Mouse (Mus musculus): Measurements from ENCODE around the gene Ccdc91. TPM values are rescaled to one million over a fixed set of nuclear protein-coding genes. Genes with fewer than 3 reads are reported as not detected.

Ccdc91 gene
- total RNA-seq (2021): 10 to 100 TPM; 30.3 to 30.7 TPM

DNA sequence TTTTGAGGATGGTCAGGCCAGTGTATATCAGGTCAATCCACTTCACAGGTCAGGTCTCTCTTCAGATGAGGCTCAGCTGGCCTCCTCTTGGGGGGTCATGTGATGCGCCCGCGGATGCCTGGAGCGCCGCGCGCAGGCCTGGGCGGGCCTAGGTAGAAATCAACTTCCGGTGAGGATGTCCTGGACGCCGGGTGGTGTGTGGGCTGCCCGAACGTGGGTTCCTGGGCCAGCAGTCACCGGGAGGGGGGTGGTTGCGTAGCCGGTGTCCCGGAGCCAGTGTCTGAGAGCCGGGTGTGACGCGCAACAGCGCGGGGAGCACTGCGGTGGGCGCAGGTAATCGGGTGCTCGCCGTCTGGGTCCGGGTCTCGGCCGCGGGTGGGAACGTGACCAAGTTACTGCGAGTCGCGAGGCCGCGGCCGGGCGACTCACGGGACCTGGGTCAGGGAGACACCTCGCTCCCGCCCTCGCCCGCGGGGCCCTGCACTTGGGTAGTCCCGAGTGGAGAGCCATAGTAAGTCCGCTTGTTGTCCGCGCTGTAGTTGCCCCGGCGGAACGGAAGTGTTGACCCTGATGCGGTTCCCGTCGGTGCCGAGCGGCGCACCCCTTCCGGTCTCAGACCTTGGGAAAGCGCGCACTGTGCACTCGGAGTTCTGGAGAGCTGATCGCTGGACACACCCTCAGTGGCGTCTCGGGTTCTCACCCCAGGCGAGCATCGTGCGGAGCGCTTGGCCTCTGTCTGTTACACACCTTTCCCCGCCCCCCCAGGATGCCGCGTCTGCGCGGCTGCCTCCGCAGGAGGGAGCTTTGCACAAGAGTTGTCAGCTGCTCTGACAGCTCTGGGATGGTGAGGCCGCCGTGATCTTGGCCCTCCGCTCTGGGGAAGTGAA is at the start of gene Ccdc91:
Gene Ccdc91 (plus strand): TSS at position 102 of the 887 bp plus-strand sequence.
- peak; percentile 88 to 90 for DNase-seq (ENCODE audit: extremely low spot score in 1 of 2, low spot score in 1 of 2)

DNA sequence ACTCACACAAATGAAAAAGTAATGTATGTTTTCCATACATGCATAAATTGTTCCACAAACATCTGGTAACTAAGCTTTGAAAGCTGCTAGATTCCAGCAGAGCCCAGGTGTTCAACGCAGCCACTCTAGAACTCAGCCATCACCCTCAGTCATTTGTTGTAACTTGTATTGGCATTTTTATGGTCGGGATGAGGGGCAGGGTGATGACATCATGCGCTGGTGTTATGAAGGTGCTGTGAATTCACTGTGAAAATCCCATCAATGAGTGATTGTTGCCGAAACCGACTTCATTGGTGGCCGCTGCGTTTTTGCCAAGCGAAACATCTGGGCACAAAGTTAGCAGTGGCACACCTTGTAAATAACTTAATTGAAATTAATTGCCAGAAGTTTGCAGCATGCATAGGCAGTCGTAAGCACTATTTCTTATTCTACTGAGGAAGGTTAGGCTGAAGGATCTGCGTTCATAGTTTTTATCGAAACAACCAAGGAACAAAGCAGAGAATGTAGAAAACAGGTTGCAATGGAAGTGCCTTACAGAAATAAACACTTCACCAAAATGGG is 48.6 kb upstream of the Ccdc91 start:
- DNase-seq (ENCODE audit: extremely low spot score in 1 of 2, low spot score in 1 of 2): no peak

DNA sequence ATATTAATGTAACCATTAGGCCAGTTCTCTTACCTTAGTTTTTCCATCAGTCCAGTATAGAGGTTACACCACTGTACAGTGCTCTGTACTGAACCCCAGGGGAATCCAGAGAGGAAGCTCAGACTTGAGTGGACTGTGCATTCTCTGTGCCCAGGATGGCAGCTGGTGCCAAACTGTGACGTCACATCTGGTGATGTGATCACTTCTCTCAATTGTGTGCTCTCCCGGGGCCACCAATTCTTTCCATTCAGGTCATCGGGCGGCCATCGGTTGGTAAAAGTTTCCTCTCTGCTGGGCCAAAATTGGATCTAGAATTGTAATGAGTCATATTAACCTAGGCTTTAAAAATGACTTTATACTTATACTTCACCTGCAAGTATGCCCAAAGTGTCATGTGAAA is 19.9 kb upstream of the Ccdc91 start:
- DNase-seq (ENCODE audit: extremely low spot score in 1 of 2, low spot score in 1 of 2): no peak

DNA sequence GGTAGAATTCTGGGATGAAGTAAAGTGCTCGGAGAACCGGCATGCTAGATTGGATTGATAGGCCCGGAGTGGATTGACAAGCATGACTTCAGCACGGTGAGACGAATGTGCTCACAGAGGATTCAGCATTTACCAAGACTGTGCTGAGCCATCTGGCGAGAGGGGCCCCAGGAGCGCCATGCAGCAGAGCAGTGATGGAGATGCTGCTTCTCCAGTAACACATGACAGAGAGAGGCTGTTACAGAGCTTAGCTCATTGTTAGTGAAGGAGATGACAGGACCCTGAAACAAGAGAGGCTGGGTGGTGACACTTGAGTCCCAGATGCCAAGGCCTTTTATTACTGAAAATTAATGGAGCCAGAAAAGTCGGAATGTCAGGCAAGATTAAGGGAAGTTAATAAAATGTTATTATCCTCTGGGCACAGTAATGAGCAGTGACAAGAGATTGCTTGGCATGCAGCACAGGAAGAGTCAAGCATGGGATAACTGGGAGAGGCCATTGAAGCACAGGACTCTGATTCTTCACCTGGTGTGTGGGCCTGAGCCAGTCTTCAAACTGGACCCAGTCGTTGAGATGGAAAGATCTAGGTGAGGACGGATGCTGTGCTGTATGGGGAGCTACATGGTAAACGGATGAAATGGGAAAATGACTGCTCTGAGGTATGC is 16.9 kb upstream of the Ccdc91 start:
- no peak for DNase-seq (ENCODE audit: extremely low spot score in 1 of 2, low spot score in 1 of 2)

DNA sequence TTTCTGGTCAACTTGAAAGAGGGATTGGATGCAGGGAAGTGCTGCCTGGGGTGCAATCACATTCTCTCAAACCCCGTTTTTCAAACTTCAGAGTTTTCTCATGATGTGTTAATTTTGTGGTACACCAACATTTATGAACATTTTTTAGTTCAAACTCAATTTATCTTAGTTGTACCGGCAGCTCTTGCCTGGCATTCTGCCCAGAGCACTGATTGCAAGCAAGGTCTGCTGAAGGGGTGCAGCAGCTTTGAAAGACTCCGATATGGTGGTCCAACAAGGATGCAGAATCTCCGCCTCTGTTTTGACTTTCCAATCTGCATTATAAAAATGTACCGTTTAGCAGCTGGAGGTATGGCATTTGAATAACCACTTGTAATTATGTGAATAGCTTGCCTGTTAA is 5.6 kb upstream of the Ccdc91 start:
- DNase-seq (ENCODE audit: extremely low spot score in 1 of 2, low spot score in 1 of 2): no peak

DNA sequence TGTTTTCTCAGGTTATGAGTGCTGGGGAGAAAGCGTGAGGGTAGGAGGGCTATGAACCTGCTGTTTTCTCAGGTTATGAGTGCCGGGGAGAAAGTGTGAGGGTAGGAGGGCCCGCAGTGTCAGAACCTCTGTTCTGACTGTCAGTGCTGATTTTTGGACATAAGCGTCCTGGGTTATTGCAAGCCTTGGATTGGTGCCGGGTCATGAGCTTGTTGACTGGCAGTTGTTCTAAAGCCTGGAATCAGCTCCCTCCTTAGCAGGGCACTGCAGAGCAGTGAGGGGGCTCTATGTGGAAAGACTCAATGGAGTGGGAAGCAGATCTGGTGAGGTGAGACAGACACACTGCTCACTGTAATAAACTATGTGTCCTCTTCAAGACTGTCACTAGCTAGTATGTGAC is 5.5 kb downstream of the Ccdc91 start:
- DNase-seq (ENCODE audit: extremely low spot score in 1 of 2, low spot score in 1 of 2): no peak

DNA sequence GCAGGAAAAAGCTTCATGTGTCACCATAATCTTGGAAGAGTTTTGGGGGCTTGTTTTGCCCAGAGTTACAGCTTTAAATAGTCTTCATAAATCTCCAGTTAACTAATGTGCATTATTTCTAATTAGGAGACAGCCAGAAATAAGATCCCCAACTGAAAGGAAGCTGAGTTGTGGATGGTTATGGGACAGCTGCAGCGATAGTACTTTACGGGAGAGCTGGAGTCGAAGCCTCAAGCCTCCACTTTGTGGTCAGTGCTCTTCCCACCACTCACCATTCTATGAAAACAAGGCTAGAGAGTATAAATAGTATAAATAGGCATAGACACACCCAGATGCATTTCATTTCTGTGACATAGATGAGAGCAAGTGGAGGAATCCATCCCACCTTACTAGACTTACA is 14.5 kb downstream of the Ccdc91 start:
- DNase-seq (ENCODE audit: extremely low spot score in 1 of 2, low spot score in 1 of 2): no peak

DNA sequence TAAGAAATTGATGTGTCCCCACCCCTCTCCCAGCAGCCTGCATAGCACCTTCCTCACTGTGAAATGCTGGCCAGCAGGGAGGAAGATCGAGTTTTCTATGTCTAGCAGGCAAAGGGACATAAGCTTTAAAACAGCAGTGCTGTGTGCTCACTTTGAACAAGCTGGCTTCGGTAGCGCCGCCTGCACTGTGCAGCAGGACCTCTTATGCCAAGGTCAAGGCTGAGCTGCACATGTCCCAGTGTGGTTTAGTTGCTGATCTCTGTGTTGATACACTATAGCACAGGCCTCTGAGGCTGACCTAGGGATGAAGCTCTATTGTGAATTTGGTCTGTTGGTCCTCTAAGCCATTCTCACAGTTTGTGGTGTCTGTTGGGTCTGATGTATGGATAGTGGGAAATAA is 16.9 kb downstream of the Ccdc91 start:
- DNase-seq (ENCODE audit: extremely low spot score in 1 of 2, low spot score in 1 of 2): no peak

DNA sequence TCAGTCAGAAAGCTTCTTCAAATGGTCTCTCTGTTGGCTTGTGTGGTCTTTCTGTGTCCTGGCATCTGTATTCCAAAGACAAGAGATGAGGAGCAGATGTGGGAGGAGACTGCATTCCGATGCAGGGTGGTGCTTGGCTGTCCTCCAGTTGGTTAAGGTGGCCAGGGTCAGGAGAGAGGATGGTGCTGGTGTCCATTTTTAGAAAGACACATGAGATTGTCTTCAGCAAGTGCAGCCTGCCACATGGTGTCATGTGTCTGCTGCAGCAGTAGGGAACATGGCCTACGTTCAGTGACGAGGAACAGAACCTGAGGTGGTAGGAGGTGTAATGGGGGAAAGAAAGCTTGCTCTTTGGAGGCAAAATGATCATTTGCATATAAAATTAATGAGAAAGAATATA is 25.8 kb downstream of the Ccdc91 start:
- DNase-seq (ENCODE audit: extremely low spot score in 1 of 2, low spot score in 1 of 2): no peak

DNA sequence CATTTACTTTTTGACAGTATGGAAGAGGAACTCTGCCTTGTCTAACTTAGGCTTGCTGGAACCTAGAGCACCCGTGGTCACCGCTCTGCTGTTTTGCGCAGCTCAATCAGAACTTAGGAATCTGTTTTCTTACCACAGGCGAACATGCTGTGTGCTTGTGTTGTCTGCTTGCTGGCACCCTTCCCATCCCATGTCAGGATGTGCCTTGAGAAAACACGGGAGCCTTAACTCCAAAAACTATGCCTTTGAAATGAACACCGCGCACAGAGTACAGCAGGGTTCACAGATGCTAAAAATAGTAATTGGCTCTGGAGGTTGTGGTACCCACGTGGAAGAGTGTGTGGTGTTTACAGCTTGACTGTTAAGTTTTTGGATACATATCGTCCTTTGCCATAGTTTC is 30.4 kb downstream of the Ccdc91 start:
- no peak for DNase-seq (ENCODE audit: extremely low spot score in 1 of 2, low spot score in 1 of 2)

DNA sequence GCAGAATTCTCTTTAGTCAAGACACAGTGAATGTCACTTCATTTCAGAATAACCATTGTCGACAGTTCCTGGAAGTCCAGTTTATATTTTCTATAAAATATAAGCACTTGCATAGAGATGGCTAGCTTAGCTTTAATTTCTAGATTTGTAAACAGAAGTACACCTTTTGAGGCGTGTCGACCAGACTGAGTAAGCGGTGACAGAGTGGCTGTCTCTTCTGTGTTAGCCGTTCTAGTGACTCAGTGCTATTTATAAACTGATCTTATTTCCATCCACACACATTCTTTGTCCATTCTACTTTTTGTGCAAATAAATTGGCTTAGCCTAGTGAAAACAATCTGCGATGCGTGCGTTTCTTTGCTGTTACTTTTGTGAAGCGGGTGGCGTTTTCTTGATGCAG is 30.9 kb downstream of the Ccdc91 start:
- DNase-seq (ENCODE audit: extremely low spot score in 1 of 2, low spot score in 1 of 2): no peak

DNA sequence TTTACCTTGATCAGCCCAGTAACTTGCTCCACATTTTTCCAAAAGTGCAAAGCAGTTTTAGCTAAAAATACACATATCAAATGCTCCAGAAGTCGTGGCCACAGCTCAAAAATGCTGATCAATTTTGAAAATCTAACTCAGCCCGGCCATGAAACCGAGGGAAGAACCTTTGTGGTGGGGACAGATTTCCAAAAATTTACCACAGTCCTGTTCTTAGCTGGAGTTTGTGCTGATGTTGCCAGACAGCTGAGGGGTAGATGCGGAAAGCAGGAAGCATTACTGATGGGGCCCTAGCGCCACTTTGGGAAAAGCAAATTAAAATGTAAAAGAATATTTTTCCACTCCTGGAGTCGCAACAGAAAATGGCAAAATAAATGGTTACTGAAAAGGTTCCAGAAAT is 31.6 kb downstream of the Ccdc91 start:
- no peak for DNase-seq (ENCODE audit: extremely low spot score in 1 of 2, low spot score in 1 of 2)

DNA sequence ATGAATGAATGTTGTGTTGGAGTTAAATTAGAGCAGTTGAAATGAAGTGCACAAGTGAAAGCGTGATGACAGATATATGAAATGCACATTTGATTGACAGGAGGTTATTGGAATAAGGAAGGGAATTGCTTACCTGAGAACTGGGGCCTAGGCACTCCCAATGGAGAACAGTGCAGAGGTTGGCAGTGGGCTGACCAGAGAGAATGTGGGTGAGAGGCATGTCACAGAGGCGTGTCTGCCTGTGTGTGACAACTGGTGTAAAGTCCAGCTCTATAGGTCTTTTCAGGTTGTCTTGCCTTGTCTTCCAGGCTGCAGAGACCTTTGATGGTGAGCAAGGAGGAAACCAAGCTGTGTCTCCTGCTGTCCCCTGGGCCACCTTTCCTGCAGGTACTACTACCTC is 34.9 kb downstream of the Ccdc91 start:
- no peak for DNase-seq (ENCODE audit: extremely low spot score in 1 of 2, low spot score in 1 of 2)

DNA sequence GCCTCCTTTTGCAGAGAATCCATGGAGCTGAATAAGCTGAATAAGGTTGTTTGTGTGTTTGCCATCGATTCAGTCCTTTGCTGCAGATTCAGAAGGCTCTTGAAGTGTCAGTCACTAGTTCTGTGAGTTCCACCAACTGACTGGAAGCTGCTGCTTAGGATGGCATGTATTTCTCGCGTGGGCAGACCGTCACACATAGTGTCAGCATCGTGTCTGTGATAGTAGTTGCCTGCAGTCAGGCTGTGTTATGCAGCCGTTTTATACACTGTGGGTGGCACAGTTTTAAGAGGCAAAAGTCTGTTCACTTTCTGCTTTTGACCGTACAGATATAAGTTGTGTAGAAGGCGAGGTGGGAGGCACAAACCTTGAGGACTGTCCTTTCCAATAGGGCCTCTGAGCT is 42.3 kb downstream of the Ccdc91 start:
- no peak for DNase-seq (ENCODE audit: extremely low spot score in 1 of 2, low spot score in 1 of 2)

DNA sequence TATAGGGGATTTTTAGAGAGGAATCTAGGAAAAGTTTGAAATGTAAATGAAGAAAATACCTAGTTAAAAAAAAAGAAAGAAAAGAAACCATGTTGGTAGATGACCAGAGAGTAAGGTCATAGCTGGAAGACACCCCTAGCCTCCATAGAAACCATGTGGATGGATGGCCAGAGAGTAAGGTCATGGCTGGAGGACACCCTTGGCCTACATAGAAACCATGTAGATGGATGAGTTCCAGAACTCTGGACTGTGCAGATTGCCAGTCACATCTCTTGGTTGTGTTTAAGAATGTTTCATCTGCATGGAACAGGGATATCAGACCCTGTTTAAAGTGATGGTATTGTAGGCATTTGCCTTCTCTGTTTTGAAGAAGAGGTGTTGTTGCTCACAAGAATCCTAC is 49.6 kb downstream of the Ccdc91 start:
- DNase-seq (ENCODE audit: extremely low spot score in 1 of 2, low spot score in 1 of 2): no peak

DNA sequence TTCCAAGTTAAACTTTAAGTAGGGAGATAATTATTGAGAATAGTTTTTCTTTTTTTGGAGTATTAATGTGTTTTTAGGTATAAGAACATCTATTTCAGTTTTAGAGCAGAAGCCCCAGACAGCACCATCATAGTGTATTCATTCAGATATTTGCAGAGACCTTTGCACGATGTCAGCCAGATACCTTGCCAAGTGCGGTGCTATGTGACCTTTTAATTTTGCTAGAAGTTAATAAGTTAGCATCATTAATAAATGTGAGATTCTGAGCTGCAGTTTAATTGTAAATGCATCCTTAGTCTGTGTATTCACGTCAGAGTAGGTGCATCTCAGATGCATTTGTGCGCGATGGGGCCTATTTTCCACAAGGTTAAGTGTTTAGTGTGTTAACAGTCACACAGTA is 59.3 kb downstream of the Ccdc91 start:
- no peak for DNase-seq (ENCODE audit: extremely low spot score in 1 of 2, low spot score in 1 of 2)

DNA sequence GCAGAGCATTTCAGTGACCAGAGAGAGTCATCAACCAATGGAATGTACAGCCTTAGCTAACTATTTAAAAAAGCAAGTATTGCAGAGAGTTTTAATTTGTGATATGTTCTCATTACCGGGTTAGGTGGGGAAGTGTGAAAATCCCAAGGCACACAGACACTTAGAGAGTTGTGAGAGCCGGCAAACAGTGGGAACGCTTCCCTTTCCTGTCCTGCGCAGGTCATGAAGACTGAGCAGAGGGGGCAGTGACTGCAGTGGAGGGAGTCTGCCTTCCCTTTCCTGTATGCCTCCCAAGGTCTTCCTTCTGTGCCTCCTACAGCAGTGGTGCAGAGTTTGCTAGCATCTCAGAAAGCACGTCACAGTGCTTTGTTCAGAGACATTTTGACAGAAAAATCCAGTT is 62.6 kb downstream of the Ccdc91 start:
- DNase-seq (ENCODE audit: extremely low spot score in 1 of 2, low spot score in 1 of 2): no peak

DNA sequence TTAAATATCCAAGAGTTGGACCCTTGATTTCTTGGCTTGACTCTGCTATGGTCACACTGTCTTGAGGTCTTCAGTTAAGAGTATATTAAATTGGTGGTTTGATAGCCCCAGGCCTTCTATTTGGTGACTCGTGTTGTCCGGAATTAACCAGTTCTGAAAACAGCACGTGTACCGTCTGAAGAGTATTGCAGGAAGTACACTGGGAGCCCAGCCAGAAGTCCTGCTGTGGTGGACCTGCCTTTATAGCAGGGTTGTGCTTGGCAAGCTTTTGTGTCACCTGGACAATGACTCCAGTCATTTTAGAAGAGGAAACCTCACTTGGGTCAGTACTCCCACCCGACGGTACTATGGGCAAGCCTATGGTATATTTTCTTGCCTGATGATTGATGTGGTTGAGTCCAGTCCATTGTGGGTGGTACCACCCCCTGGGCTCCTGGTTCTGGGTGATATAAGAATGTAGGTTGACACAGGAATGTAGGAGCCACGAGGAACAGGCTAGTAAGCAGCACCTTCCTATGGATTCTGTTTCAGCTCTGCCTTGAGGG is 63.5 kb downstream of the Ccdc91 start:
- no peak for DNase-seq (ENCODE audit: extremely low spot score in 1 of 2, low spot score in 1 of 2)

DNA sequence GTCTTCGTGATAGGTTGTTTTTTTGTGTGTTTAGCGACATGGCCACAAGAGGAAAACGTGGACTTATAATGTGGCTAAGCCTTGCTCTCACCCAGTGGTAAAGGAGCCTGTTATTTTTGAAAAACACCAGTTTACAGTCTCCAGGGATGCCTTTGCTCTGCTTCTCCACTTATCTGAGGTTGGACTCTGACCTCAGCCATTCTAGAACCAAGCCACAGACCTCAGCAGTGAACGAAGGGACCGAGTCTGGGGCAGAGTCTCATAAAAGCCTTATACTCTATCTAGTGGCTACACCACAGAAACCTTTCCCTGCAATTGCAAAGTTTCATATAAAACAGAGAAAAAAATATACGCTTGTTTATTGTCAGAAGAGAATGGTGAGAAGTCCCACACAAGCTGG is 65.3 kb downstream of the Ccdc91 start:
- DNase-seq (ENCODE audit: extremely low spot score in 1 of 2, low spot score in 1 of 2): no peak

DNA sequence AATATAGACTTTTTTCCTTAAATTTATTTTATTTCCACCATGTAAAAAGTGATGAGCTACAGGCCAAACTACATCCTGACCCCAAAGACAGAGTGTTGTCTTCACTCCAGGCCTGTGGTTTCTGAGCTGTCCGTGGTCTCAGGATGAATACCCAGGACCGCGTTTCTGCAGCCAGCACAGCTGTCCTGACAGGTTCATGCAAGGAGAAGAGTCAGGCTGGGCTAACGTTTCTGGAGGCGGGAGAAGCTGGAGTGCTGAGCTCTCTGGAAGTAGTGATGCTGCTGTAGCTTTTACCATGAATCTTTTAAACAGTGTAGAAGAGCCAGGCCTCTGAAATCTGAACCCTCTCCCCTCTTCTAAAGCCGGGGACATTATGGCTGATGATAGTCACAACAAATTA is 80.0 kb downstream of the Ccdc91 start:
- DNase-seq (ENCODE audit: extremely low spot score in 1 of 2, low spot score in 1 of 2): no peak

DNA sequence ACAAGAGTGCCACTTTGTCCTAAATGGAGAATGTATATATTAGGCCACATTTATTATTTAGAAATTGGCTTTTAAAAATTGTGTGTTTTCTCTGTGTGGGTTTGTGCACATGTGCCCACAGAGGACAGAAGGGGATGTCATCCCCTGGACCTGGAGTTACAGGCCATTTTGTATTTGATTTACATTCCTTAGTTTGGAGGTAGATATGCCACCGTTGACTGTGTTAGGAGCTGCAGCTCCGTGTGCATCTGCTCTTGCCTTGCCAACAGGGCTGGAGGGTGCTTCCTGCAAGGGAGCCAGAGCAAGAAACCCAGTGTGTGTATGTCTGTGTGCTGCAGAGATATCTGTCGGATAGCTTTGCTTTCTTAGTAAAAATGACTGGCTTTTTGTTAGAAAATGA is 83.7 kb downstream of the Ccdc91 start:
- no peak for DNase-seq (ENCODE audit: extremely low spot score in 1 of 2, low spot score in 1 of 2)
